Mouse (Mus musculus) right cerebral cortex, postnatal 14 days (tissue): ENCODE results near the gene Omt2a.
"Not testable (repeated sequence)": the region's sequence is repeated elsewhere in the genome, so short reads cannot be mapped to it uniquely, and the experiment has no call there.

ENCODE experiments used
- DNase-seq: peaks from one replicate; pipeline ENCODE4 v3.0.0; 2022

Omt2a gene

GRCm38 (mm10) chr9:78296089-78296488 is 18.5 kb downstream of the Omt2a start:
- peak; percentile 15 for DNase-seq

GRCm38 (mm10) chr9:78294781-78295180 is 19.8 kb downstream of the Omt2a start:
- DNase-seq = not testable (repeated sequence)

GRCm38 (mm10) chr9:78293683-78294082 is 20.9 kb downstream of the Omt2a start:
- DNase-seq = not testable (repeated sequence)

GRCm38 (mm10) chr9:78292462-78292861 is 22.1 kb downstream of the Omt2a start:
- not testable (repeated sequence) for DNase-seq

GRCm38 (mm10) chr9:78289723-78290122 is 24.9 kb downstream of the Omt2a start, which contains the start of gene Gm10639:
Gm10639 (plus strand) TSS chr9:78289923.
- DNase-seq = not testable (repeated sequence)

- DNase-seq = not testable (repeated sequence)
Observed at GRCm38 (mm10) chr9:78289063-78289462, 25.5 kb downstream of the Omt2a start.

GRCm38 (mm10) chr9:78282002-78282711 is 32.4 kb downstream of the Omt2a start:
- not testable (repeated sequence) for DNase-seq

- DNase-seq = not testable (repeated sequence)
Observed at GRCm38 (mm10) chr9:78270945-78271344, 43.7 kb downstream of the Omt2a start.
